Mouse (Mus musculus): ENCODE results near the gene Odf3b.

- peak; percentile 98 for TF ChIP-seq EP300 (IDR thresholded peaks at IDR 0.05; ENCODE audit: low read depth)
- TF ChIP-seq CTCF (IDR thresholded peaks at IDR 0.05; ENCODE audit: low read depth): no peak
Observed at GRCm38 (mm10) chr15:89425711-89426121, 46.6 kb upstream of the Odf3b start, which contains the start of gene Cpt1b.
